Comparison of ENCODE assay signal across 16 mouse cellular contexts in the genomic region with DNA sequence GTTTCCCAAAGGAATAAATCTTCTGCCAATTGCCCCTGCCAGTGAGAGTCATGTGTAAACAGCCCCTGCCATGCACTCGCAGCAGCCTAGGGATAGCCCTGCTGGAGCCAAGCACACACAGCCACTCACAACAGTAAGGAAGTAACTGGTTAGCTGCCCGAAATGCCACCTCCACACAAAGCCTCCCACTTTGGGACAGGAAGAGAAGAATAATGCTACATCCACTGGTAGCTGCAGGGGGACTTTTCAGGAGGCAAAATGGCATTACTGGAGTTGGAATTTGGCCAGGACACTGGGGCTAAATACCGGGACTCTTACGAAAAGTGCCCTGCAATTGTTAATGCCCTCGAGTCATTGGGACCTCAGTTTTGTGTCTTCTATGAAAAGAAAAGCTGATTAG.
DNase-seq lines count a peak whose midpoint lies in the region; ATAC-seq and TF ChIP-seq lines count a peak whose summit lies in the region.
"Had no signal": no experiment of that assay in that cellular context is flagged by ENCODE, and none has a peak within 500 bp of the region (broad histone marks: within the 10 kb centered on the region; RNA-seq: fewer than 3 reads in every experiment).

No protein-coding gene starts in this region.

- 34% methylated on average over 5 of the region's 5 CpGs for WGBS in limb, embryonic 12.5 days
- 67% methylated on average over 5 of the region's 5 CpGs for WGBS in limb, embryonic 10.5 days
- 13% methylated on average over 5 of the region's 5 CpGs for WGBS in hindbrain, postnatal 0 days

- peak overlapping the region; percentile 31 for H3K4me2 ChIP-seq in limb, embryonic 12.5 days
- H3K4me2 ChIP-seq in hindbrain, postnatal 0 days (ENCODE audit: low read depth, low read length): 0 out of 2 replicates have a peak overlapping the region, but pooled peaks have one; percentile 19
- H3K4me2 ChIP-seq: embryonic facial prominence, embryonic 12.5 days; liver, embryonic 15.5 days had no signal

- peaks cover 7% of the 10 kb centered on the region for H3K27me3 ChIP-seq in limb, embryonic 12.5 days
- no peaks in the 10 kb centered on the region for H3K27me3 ChIP-seq in limb, embryonic 10.5 days (ENCODE audit: low read depth, poor library complexity, severe bottlenecking)
- no peaks in the 10 kb centered on the region for H3K27me3 ChIP-seq in hindbrain, postnatal 0 days (ENCODE audit: insufficient read depth, low read length)
- H3K27me3 ChIP-seq: embryonic facial prominence, embryonic 12.5 days; liver, embryonic 15.5 days had no signal

- no peak overlapping the region for H3K9ac ChIP-seq in limb, embryonic 12.5 days (replicated peaks)
- H3K9ac ChIP-seq in hindbrain, postnatal 0 days (replicated peaks; ENCODE audit: low read length): no peak overlapping the region
- H3K9ac ChIP-seq: embryonic facial prominence, embryonic 12.5 days; liver, embryonic 15.5 days had no signal

- TF ChIP-seq CTCF in hindbrain, postnatal 0 days (IDR thresholded peaks at IDR 0.05; ENCODE audit: low read depth): no peak

- H3K4me3 ChIP-seq in limb, embryonic 12.5 days (replicated peaks): no peak overlapping the region
- no peak overlapping the region for H3K4me3 ChIP-seq in limb, embryonic 10.5 days
- H3K4me3 ChIP-seq in hindbrain, postnatal 0 days (ENCODE audit: low read length): no peak overlapping the region
- H3K4me3 ChIP-seq: embryonic facial prominence, embryonic 12.5 days; heart, embryonic 10.5 days; liver, embryonic 15.5 days had no signal

- no peaks in the 10 kb centered on the region for H3K36me3 ChIP-seq in limb, embryonic 12.5 days
- no peaks in the 10 kb centered on the region for H3K36me3 ChIP-seq in limb, embryonic 10.5 days
- H3K36me3 ChIP-seq in hindbrain, postnatal 0 days (ENCODE audit: insufficient read depth, low read length): no peaks in the 10 kb centered on the region
- H3K36me3 ChIP-seq: embryonic facial prominence, embryonic 12.5 days; G1E; heart, embryonic 10.5 days; liver, embryonic 15.5 days had no signal

- no peak overlapping the region for H3K27ac ChIP-seq in limb, embryonic 12.5 days
- H3K27ac ChIP-seq in limb, embryonic 10.5 days: no peak overlapping the region
- no peak overlapping the region for H3K27ac ChIP-seq in hindbrain, postnatal 0 days
- H3K27ac ChIP-seq: embryonic facial prominence, embryonic 12.5 days; heart, embryonic 10.5 days; liver, embryonic 15.5 days; macrophage had no signal

- peaks cover 8% of the 10 kb centered on the region for H3K4me1 ChIP-seq in limb, embryonic 12.5 days (replicated peaks)
- H3K4me1 ChIP-seq in limb, embryonic 10.5 days: 0 out of 2 replicates have a peak, but pooled peaks cover 5% of the 10 kb centered on the region
- no peaks in the 10 kb centered on the region for H3K4me1 ChIP-seq in hindbrain, postnatal 0 days (ENCODE audit: insufficient read depth, low read length)
- H3K4me1 ChIP-seq: embryonic facial prominence, embryonic 12.5 days; heart, embryonic 10.5 days; liver, embryonic 15.5 days had no signal

- no peaks in the 10 kb centered on the region for H3K9me3 ChIP-seq in limb, embryonic 12.5 days
- H3K9me3 ChIP-seq in limb, embryonic 10.5 days (replicated peaks): no peaks in the 10 kb centered on the region
- H3K9me3 ChIP-seq in hindbrain, postnatal 0 days (ENCODE audit: low read length): no peaks in the 10 kb centered on the region
- H3K9me3 ChIP-seq: embryonic facial prominence, embryonic 12.5 days; G1E; heart, embryonic 10.5 days; liver, embryonic 15.5 days had no signal

- DNase-seq in cerebellum, postnatal 36 days: peak; percentile 5 to 8
- no peak for DNase-seq in cerebellum, adult 9-10 months
- no peak for DNase-seq in limb, embryonic 10.5 days (ENCODE audit: low spot score)
- DNase-seq in hindbrain, postnatal 0 days (ENCODE audit: low spot score): peak; percentile 69
- peak; percentile 14 for DNase-seq in retina, embryonic 14.5 days (ENCODE audit: low spot score)
- no peak for DNase-seq in right cerebral cortex, postnatal 25 days
- DNase-seq in spleen, postnatal 36 days (ENCODE audit: low spot score in 2 of 2): no peak
- DNase-seq: kidney, postnatal 25 days; right cerebral cortex, adult 18-20 months; thymus, postnatal 36 days had no signal

- no peak; the same call in 1 of the 2 replicates for ATAC-seq in limb, embryonic 12.5 days (ENCODE audit: insufficient number of reproducible peaks, insufficient read depth, low FRiP score, low TSS enrichment, low read depth)
- peak; percentile 78 for ATAC-seq in hindbrain, postnatal 0 days

Comparison
In these comparisons a context has a peak if more than half of its experiments do, and no peak if none do; other contexts are left out.
1. DNase-seq: peak in cerebellum, postnatal 36 days (2 of 2), hindbrain, postnatal 0 days (single experiment) and retina, embryonic 14.5 days (single experiment); none in cerebellum, adult 9-10 months (single experiment), limb, embryonic 10.5 days (single experiment), right cerebral cortex, postnatal 25 days (single experiment) and spleen, postnatal 36 days (0 of 2).